Mouse (Mus musculus): ENCODE measurements around the gene Tmem63a. TPM values are rescaled to one million over a fixed set of nuclear protein-coding genes. Genes with fewer than 3 reads are reported as not detected.

Gene Tmem63a
- 25.8 TPM for polyA plus RNA-seq (2015; fragmentation: Illumina TruSeq; extraction: RNeasy Lipid Tissue Mini Kit (QIAGEN cat#74804); ENCODE audit: insufficient read depth, low read depth, low replicate concordance)

GRCm38 (mm10) chr1:180942166-180943031 lies at the start of gene Tmem63a:
Tmem63a (plus strand) TSS chr1:180942344.

DNA sequence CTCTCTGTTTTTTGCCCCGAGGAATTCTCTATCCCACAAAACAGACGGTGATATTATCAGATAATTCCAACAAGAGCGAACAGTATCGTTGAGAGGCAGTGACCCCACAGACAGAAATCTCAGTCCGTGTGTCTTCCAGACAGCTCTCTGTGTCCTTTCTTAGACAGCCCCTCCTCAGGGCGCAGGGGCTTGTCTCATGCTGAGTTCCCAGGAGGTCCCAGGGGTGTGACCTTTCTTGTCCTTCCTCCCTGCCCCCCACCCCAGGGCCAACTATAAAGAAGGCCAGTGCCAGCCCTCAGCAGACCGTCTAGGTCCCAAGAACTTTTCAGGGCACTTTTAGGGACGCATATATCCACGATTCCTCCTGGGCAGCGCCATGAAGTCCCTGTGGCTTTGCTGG lies 49.3 kb upstream of the Tmem63a start, which contains the start of gene Lefty2:
Gene Lefty2 (plus strand): TSS at position 301 of the 400 bp plus-strand sequence.

DNA sequence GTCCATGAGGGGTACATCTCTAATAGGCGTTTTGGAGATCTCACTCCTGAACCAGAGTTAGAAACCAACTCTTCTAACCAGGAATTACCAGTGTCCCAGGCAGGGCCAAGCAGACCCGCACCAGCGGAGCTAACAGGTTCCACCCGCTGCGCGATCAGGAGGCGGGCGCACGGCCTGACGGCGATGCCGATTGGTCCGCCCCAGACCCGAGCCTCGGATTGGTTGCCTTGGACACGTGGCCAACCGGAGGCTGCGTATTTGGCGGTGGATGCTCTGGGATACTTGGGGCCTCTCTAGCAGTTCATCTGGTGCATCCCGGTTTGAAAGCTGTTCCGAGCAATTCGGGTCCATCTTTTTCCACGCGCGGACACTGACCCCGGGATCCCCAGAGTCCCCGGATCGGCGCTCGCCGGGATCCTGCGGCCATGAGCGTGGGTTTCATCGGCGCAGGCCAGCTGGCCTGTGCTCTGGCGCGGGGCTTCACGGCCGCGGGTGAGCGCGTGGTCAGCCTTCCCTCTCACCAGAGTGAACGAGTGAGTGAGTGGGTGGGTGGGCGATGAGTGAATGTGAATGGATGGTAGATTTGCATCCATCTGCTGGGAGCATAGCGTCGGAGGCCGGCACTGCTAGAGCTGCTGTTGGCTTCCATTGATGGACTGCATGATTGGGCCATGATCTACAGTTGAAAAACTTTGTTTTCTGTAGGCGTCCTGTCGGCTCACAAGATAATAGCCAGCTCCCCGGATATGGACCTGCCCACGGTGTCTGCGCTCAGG lies 37.9 kb upstream of the Tmem63a start, which contains the start of gene Pycr2:
Gene Pycr2 (plus strand): TSS at position 255 of the 776 bp plus-strand sequence.

GRCm38 (mm10) chr1:180934467-180935419 lies 7.4 kb upstream of the Tmem63a start, which contains the start of gene Lefty1:
Lefty1 (plus strand) TSS chr1:180935022.

DNA sequence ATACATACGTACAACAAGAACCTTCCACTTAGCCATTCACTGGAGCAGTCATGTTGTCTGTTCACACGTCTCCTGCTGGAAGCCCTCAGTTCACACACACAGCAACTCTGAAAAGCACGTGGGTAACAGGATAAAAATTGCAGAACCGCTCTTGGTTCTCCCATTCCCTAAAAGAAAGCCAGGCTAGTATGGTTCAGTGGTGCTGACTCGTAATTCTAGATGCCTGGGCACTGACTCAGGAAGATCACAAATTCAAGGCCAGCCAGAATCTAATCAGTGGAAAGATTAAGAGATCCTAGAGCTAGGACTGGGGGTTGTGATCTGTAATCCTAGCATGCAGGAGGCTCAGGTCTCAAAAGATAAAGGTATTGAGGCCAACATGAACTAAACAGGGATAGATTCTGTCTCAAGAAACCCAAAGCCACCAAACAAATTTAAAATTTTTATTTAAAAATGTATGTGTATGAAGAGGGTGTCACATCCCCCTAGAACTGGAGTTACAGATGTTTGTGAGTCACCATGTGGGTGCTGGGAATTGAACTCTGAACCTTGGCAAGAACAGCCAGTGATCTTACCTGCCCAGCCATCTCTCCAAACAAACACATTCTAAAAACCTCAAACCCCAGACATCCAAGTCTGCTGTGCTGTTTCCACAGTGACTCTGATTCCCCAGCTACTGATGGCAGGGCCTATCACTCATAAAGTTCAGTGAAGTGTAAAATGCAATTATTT lies 78.8 kb downstream of the Tmem63a start, which contains the start of gene Ephx1:
Gene Ephx1 (minus strand): TSS at position 149 of the 732 bp plus-strand sequence.

Other genes starting within 250 kb of the Tmem63a start
- gene Mixl1, start 245.3 kb upstream of the Tmem63a start, polyA plus RNA-seq (2015; fragmentation: Illumina TruSeq; extraction: RNeasy Lipid Tissue Mini Kit (QIAGEN cat#74804); ENCODE audit: insufficient read depth, low read depth, low replicate concordance): not detected
- gene Acbd3, start 216.3 kb upstream of the Tmem63a start, polyA plus RNA-seq (2015; fragmentation: Illumina TruSeq; extraction: RNeasy Lipid Tissue Mini Kit (QIAGEN cat#74804); ENCODE audit: insufficient read depth, low read depth, low replicate concordance): 8.7 TPM
- 105 TPM for gene H3f3a, start 128.4 kb upstream of the Tmem63a start, polyA plus RNA-seq (2015; fragmentation: Illumina TruSeq; extraction: RNeasy Lipid Tissue Mini Kit (QIAGEN cat#74804); ENCODE audit: insufficient read depth, low read depth, low replicate concordance)
- gene Sde2, start 91.2 kb upstream of the Tmem63a start, polyA plus RNA-seq (2015; fragmentation: Illumina TruSeq; extraction: RNeasy Lipid Tissue Mini Kit (QIAGEN cat#74804); ENCODE audit: insufficient read depth, low read depth, low replicate concordance): 2.9 TPM
- gene Lefty2, start 49.2 kb upstream of the Tmem63a start, polyA plus RNA-seq (2015; fragmentation: Illumina TruSeq; extraction: RNeasy Lipid Tissue Mini Kit (QIAGEN cat#74804); ENCODE audit: insufficient read depth, low read depth, low replicate concordance): not detected
- 26.7 TPM for gene Pycr2, start 38.1 kb upstream of the Tmem63a start, polyA plus RNA-seq (2015; fragmentation: Illumina TruSeq; extraction: RNeasy Lipid Tissue Mini Kit (QIAGEN cat#74804); ENCODE audit: insufficient read depth, low read depth, low replicate concordance)
- gene Lefty1, start 7.3 kb upstream of the Tmem63a start, polyA plus RNA-seq (2015; fragmentation: Illumina TruSeq; extraction: RNeasy Lipid Tissue Mini Kit (QIAGEN cat#74804); ENCODE audit: insufficient read depth, low read depth, low replicate concordance): 1.2 TPM
- 29.9 TPM for gene Ephx1, start 78.6 kb downstream of the Tmem63a start, polyA plus RNA-seq (2015; fragmentation: Illumina TruSeq; extraction: RNeasy Lipid Tissue Mini Kit (QIAGEN cat#74804); ENCODE audit: insufficient read depth, low read depth, low replicate concordance)
- not detected for gene 9130409I23Rik, start 108.9 kb downstream of the Tmem63a start, polyA plus RNA-seq (2015; fragmentation: Illumina TruSeq; extraction: RNeasy Lipid Tissue Mini Kit (QIAGEN cat#74804); ENCODE audit: insufficient read depth, low read depth, low replicate concordance)
- gene Nvl, start 201.9 kb downstream of the Tmem63a start, polyA plus RNA-seq (2015; fragmentation: Illumina TruSeq; extraction: RNeasy Lipid Tissue Mini Kit (QIAGEN cat#74804); ENCODE audit: insufficient read depth, low read depth, low replicate concordance): 3.6 TPM
- gene Cnih4, start 202.3 kb downstream of the Tmem63a start, polyA plus RNA-seq (2015; fragmentation: Illumina TruSeq; extraction: RNeasy Lipid Tissue Mini Kit (QIAGEN cat#74804); ENCODE audit: insufficient read depth, low read depth, low replicate concordance): 6.5 TPM